Mouse (Mus musculus): ENCODE data around the gene Nt5c1a. TPM values are rescaled to one million over a fixed set of nuclear protein-coding genes. Genes with fewer than 3 reads are reported as not detected.
A peak's percentile ranks its signal among the peaks of the same experiment; 100 is the strongest.
"Not testable (repeated sequence)": the region's sequence is repeated elsewhere in the genome, so short reads cannot be mapped to it uniquely, and the experiment has no call there.

Nt5c1a gene
- not detected in 2 replicates for polyA plus RNA-seq (2012; ENCODE audit: insufficient read depth, insufficient read length, missing spikeins)

GRCm38 (mm10) chr4:123201186-123202093, at the start of gene Nt5c1a:
Gene Nt5c1a (plus strand): TSS chr4:123201504.
- H3K4me3 ChIP-seq (ENCODE audit: insufficient read depth, low read depth, low read length): peak within 1 kb of the TSS; percentile 50
- H3K27ac ChIP-seq (replicated peaks; ENCODE audit: low read depth, low read length): peak within 1 kb of the TSS; percentile 23; the same call in 1 of the 2 replicates

GRCm38 (mm10) chr4:123152003-123152402, 49.3 kb upstream of the Nt5c1a start:
- Histone ChIP-seq H3K4me3 (ENCODE audit: insufficient read depth, low read depth, low read length) (no peak overlapping the region), H3K4me1 (ENCODE audit: control insufficient read depth, insufficient read depth, insufficient read length, low read length) (no peaks in the 10 kb centered on the region), H3K27ac (replicated peaks; ENCODE audit: low read depth, low read length) (no peak overlapping the region)

More at GRCm38 (mm10) chr4:123201186-123202093, at the start of gene Nt5c1a:
- H3K4me1 ChIP-seq (ENCODE audit: control insufficient read depth, insufficient read depth, insufficient read length, low read length): 0 out of 2 replicates have a peak, but pooled peaks cover 4% of the 10 kb centered on the region

DNA sequence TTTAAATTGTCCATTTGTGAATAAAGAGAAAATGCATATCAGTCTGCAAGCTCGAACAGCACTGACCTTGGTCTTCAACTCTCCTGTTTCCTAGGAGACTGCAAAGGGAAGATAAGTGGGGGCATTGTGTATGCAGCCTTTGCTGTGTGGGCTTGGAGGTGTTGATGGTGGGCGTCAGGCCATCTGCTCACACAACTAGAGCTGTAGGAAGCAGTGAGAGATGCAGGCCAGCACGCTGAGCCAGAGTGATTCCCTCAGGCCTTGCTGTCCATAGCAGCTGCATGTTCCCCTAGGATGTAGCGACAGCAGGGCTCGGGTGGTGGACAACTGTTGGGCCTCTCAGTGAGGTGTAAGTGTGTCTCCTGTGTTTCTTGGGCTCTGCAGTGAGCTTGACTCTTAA, 48.3 kb upstream of the Nt5c1a start:
- no peaks in the 10 kb centered on the region for H3K4me1 ChIP-seq (ENCODE audit: control insufficient read depth, insufficient read depth, insufficient read length, low read length)
- H3K27ac ChIP-seq (replicated peaks; ENCODE audit: low read depth, low read length): no peak overlapping the region
- H3K4me3 ChIP-seq (ENCODE audit: insufficient read depth, low read depth, low read length): no peak overlapping the region

DNA sequence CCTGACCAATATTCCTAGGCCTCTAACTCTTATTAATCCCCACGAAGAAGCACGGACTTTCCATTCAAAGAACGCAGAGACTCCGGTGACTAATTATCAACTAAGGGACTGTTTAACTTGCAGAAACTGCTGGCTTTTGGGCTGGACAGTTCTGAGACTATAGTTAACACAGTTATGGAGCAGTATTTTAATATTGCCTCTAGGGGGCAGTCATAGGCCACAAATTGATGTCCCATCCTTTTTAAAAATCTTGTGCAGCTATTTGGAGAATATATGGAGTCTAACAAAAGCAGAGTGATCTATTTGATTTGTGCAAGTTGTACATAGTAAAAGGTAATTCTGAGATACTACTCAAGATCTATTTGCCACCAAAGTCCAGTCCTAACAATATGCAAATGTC, 46.3 kb upstream of the Nt5c1a start:
- Histone ChIP-seq H3K27ac (replicated peaks; ENCODE audit: low read depth, low read length) (no peak overlapping the region), H3K4me1 (ENCODE audit: control insufficient read depth, insufficient read depth, insufficient read length, low read length) (no peaks in the 10 kb centered on the region), H3K4me3 (ENCODE audit: insufficient read depth, low read depth, low read length) (no peak overlapping the region)

GRCm38 (mm10) chr4:123155427-123155826, 45.9 kb upstream of the Nt5c1a start:
- H3K27ac ChIP-seq (replicated peaks; ENCODE audit: low read depth, low read length): no peak overlapping the region
- no peak overlapping the region for H3K4me3 ChIP-seq (ENCODE audit: insufficient read depth, low read depth, low read length)
- H3K4me1 ChIP-seq (ENCODE audit: control insufficient read depth, insufficient read depth, insufficient read length, low read length): no peaks in the 10 kb centered on the region

DNA sequence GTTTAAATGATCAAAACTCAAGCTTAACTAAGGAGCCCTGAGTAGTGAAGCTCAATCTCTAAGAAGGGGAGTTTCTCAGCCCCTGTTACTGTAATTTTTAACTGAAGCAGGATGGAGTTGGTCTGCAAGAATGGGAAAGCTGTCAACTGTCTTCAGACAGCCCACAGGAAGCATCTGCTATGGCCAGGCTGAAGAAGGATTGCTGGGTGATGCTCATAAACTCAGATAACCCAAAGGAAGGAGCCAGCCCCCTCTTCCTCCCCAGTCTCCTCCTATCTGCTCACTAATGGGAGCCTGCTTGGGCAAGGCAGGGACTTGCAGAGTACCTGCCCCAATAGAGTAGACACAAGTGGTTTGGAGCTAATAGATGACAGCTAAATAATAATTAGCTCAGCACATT, 45.5 kb upstream of the Nt5c1a start:
- no peaks in the 10 kb centered on the region for H3K4me1 ChIP-seq (ENCODE audit: control insufficient read depth, insufficient read depth, insufficient read length, low read length)
- H3K27ac ChIP-seq (replicated peaks; ENCODE audit: low read depth, low read length): no peak overlapping the region
- no peak overlapping the region for H3K4me3 ChIP-seq (ENCODE audit: insufficient read depth, low read depth, low read length)

DNA sequence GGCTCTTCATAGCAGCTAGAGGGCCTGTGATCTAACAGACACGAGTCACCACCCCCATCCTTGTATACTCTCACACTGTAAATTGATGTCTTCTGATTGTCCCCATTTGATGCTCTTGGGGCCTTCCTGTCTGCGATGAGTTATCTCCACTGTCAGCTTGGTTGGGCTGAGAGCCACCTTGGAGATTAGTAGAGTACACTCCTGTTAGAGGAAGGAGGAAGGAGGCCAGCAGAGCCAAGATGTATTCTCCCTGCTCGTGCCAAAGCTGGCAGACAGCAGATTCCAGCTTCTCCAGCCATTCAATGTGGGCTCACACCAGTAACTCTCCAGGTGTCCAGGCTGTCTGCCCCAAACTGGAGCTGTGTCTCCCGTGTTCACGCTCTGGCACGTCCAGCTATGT, 40.7 kb upstream of the Nt5c1a start:
- Histone ChIP-seq H3K27ac (replicated peaks; ENCODE audit: low read depth, low read length) (no peak overlapping the region), H3K4me3 (ENCODE audit: insufficient read depth, low read depth, low read length) (no peak overlapping the region), H3K4me1 (ENCODE audit: control insufficient read depth, insufficient read depth, insufficient read length, low read length) (no peaks in the 10 kb centered on the region)

GRCm38 (mm10) chr4:123161251-123161650, 40.1 kb upstream of the Nt5c1a start:
- not testable (repeated sequence) for H3K4me3 ChIP-seq (ENCODE audit: insufficient read depth, low read depth, low read length); H3K4me1 ChIP-seq (ENCODE audit: control insufficient read depth, insufficient read depth, insufficient read length, low read length)

DNA sequence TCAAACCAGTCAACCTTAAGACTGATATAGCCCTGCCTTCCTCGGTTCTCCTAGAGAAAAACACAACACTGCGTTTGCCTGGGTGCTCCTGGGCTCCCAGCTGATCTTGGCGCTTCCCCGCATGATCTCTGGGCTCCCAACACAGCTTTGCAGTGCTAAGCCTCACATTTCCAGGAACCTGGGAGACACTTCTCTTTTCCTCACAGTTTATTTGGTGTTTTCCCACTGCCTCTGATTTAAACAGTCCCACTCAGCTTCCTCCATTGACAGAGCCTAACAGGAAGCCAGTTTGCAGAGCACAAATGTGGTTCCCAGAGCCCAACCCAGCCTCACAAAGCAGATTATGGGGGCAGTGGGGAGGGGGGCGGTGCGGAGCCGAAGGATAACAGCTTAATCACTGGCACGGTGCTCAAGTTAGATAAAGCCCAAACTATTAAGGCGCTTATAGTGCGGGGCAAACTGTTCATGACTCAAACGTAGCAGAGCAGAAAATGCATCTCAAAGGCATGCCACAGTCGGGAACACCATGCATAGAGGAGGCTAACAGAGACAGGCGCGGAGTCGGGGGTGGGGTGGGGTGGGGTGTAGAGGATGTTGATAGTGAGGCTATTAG, 38.9 kb upstream of the Nt5c1a start:
- Histone ChIP-seq H3K4me3 (ENCODE audit: insufficient read depth, low read depth, low read length) (no peak overlapping the region), H3K27ac (replicated peaks; ENCODE audit: low read depth, low read length) (no peak overlapping the region)

More at GRCm38 (mm10) chr4:123161251-123161650, 40.1 kb upstream of the Nt5c1a start:
- H3K27ac ChIP-seq (replicated peaks; ENCODE audit: low read depth, low read length): not testable (repeated sequence)

GRCm38 (mm10) chr4:123164157-123164556, 37.1 kb upstream of the Nt5c1a start:
- H3K27ac ChIP-seq (replicated peaks; ENCODE audit: low read depth, low read length): no peak overlapping the region
- H3K4me1 ChIP-seq (ENCODE audit: control insufficient read depth, insufficient read depth, insufficient read length, low read length): no peaks in the 10 kb centered on the region
- H3K4me3 ChIP-seq (ENCODE audit: insufficient read depth, low read depth, low read length): no peak overlapping the region

More for the DNA sequence above, 38.9 kb upstream of the Nt5c1a start:
- H3K4me1 ChIP-seq (ENCODE audit: control insufficient read depth, insufficient read depth, insufficient read length, low read length): no peaks in the 10 kb centered on the region

DNA sequence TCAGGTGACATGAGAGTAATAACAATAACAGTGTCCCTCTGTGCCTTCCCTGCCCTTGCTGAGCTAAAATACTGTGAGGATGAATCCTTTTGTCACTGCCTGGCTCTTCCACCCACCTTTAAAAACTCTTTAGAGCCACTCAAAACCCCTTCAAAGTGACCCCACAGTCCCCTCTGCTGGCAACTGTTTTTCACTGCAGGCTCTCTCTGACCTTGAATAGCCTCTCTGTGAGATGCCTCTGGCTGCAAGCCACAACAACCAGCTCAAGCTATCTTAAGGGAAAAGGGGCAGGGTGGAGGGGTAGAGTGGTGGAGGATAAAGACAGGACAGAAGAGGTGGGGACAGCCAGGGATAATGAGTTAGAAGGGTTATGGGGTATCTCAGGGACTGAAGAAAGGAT, 29.5 kb upstream of the Nt5c1a start:
- Histone ChIP-seq H3K4me3 (ENCODE audit: insufficient read depth, low read depth, low read length) (no peak overlapping the region), H3K27ac (replicated peaks; ENCODE audit: low read depth, low read length) (no peak overlapping the region), H3K4me1 (ENCODE audit: control insufficient read depth, insufficient read depth, insufficient read length, low read length) (no peaks in the 10 kb centered on the region)

- peaks cover 5% of the 10 kb centered on the region; the same call in 1 of the 2 replicates for H3K4me1 ChIP-seq (ENCODE audit: control insufficient read depth, insufficient read depth, insufficient read length, low read length)
- H3K4me3 ChIP-seq (ENCODE audit: insufficient read depth, low read depth, low read length): peak within 1 kb of the TSS; percentile 50
- no peak within 1 kb of the TSS for H3K27ac ChIP-seq (replicated peaks; ENCODE audit: low read depth, low read length)
Measured at GRCm38 (mm10) chr4:123182328-123183238, 18.7 kb upstream of the Nt5c1a start, which contains the start of gene Hpcal4. Gene Hpcal4 (plus strand): TSS chr4:123183227.

DNA sequence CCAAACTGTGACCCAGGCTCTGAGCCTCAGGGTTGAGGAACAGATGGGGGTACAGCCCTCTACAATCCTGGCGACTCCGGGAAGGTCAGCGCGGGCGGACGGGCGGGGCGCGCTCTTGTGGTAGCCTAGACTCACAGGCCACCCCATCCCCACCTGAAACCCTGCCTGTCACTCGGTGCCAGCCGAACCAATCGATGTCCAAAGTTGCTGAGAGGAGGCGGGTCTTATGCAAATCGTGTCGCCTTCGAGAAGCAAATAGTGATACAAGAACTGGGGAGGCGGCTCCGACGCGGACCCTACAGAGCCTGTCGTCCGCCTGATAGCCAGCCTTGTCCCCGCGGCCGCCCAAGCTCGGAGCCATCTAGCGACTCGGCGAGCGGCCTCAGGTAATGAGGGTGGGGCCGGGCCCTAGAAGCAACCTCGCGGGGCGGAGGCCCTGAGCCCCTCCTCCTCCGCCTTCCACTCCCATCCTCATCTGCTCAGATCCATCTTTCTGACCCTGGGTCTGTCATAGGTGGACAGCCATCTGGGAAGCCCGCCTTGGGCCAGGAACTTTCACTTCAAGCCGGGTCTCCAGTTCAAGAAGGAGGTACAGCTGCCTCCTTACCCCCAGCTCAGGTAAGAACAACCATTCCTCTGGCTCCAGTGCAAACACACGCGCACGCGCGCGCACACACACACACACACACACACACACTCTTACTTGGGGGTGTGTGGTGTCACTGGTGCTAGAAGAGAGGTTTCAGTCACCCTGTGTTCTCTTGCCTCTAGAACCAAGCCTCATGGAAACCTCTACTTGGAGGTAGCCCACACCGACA, 17.9 kb upstream of the Nt5c1a start:
- Histone ChIP-seq H3K4me1 (ENCODE audit: control insufficient read depth, insufficient read depth, insufficient read length, low read length) (peaks cover 5% of the 10 kb centered on the region; the same call in 1 of the 2 replicates), H3K27ac (replicated peaks; ENCODE audit: low read depth, low read length) (no peak overlapping the region), H3K4me3 (ENCODE audit: insufficient read depth, low read depth, low read length) (peak overlapping the region; percentile 50)

- no peak overlapping the region for H3K27ac ChIP-seq (replicated peaks; ENCODE audit: low read depth, low read length)
- no peak overlapping the region for H3K4me3 ChIP-seq (ENCODE audit: insufficient read depth, low read depth, low read length)
- peaks cover 5% of the 10 kb centered on the region; the same call in 1 of the 2 replicates for H3K4me1 ChIP-seq (ENCODE audit: control insufficient read depth, insufficient read depth, insufficient read length, low read length)
Measured at GRCm38 (mm10) chr4:123184816-123185215, 16.5 kb upstream of the Nt5c1a start.

Measured in brown adipose tissue, adult 24 weeks (tissue).